Mouse (Mus musculus) embryonic facial prominence, embryonic 10.5 days (tissue): Measurements from ENCODE around the gene Olfr1418. TPM values are rescaled to one million over a fixed set of nuclear protein-coding genes. Genes with fewer than 3 reads are reported as not detected.
"Not testable (repeated sequence)": the region's sequence is repeated elsewhere in the genome, so short reads cannot be mapped to it uniquely, and the experiment has no call there.

Source experiments
- DNase-seq: peaks from one replicate; pipeline ENCODE4 v3.0.0-alpha.2; 2017; ENCODE audit warnings: low spot score
- H3K27ac ChIP-seq: fragments of 300-500 bp; sonication (generic); replicated peaks from 2 replicates; pipeline ENCODE4 v1.5.1; 2016; ENCODE audit warnings: mild to moderate bottlenecking
- H3K27me3 ChIP-seq: fragments of 300-500 bp; sonication (generic); replicated peaks from 2 replicates; pipeline ENCODE4 v1.6.1; 2016; ENCODE audit warnings: low read depth, mild to moderate bottlenecking; ENCODE audit not compliant: poor library complexity, severe bottlenecking
- H3K36me3 ChIP-seq: fragments of 300-500 bp; sonication (generic); replicated peaks from 2 replicates; pipeline ENCODE4 v1.6.1; 2016; ENCODE audit warnings: mild to moderate bottlenecking, moderate library complexity
- H3K4me1 ChIP-seq: fragments of 300-500 bp; sonication (generic); 2 replicates; pipeline ENCODE4 v1.6.1; 2016
- H3K4me3 ChIP-seq: fragments of 300-500 bp; sonication (generic); 2 replicates; pipeline ENCODE4 v1.5.1; 2016; ENCODE audit warnings: mild to moderate bottlenecking, moderate library complexity
- H3K9me3 ChIP-seq: fragments of 300-500 bp; sonication (generic); 2 replicates; pipeline ENCODE4 v1.6.1; 2016; ENCODE audit warnings: mild to moderate bottlenecking
- WGBS: fragments of 180-500 bp; shearing (Covaris S2); methylation state at CpG from one replicate; pipeline ENCODE4 v1.1.7; 2016; 5-methylcytosine and 5-hydroxymethylcytosine counted together
- polyA plus RNA-seq: library from polyadenylated mRNA; unstranded; fragments of >200 nt; fragmentation: Nextera tagmentation; extraction: Ambion mirVana; gene quantifications from 2 replicates; pipeline ENCODE4 v1.2.1, GENCODE M21; 2016

Olfr1418 gene
- polyA plus RNA-seq, result not detected in 2 replicates

GRCm38 (mm10) chr19:11860966-11861365, at the start of gene Olfr1418:
Gene Olfr1418 (minus strand): TSS chr19:11861066.
- H3K36me3 ChIP-seq, result no peaks in the 10 kb centered on the region
- H3K4me3 ChIP-seq, result no peak within 1 kb of the TSS
- no peaks in the 10 kb centered on the region for H3K9me3 ChIP-seq
- no peak within 1 kb of the TSS for H3K27ac ChIP-seq
- no peak for DNase-seq
- H3K4me1 ChIP-seq, result no peaks in the 10 kb centered on the region
- 95% methylated on average over 1 of the region's 1 CpGs for WGBS
- H3K27me3 ChIP-seq, result no peaks in the 10 kb centered on the region

- 57% methylated on average over 1 of the region's 1 CpGs for WGBS
- no peak for DNase-seq
- Histone ChIP-seq H3K27ac (no peak within 1 kb of the TSS), H3K9me3 (no peaks in the 10 kb centered on the region), H3K27me3 (no peaks in the 10 kb centered on the region), H3K4me1 (no peaks in the 10 kb centered on the region), H3K36me3 (no peaks in the 10 kb centered on the region), H3K4me3 (no peak within 1 kb of the TSS)
Observed at GRCm38 (mm10) chr19:11886265-11886664, 25.4 kb upstream of the Olfr1418 start, which contains the start of gene Olfr1420. Gene Olfr1420 (plus strand): TSS chr19:11886565.

GRCm38 (mm10) chr19:11878404-11878803, 17.5 kb upstream of the Olfr1418 start:
- not testable (repeated sequence) for H3K27ac ChIP-seq, H3K9me3 ChIP-seq, DNase-seq, H3K4me1 ChIP-seq, H3K36me3 ChIP-seq, H3K27me3 ChIP-seq, H3K4me3 ChIP-seq
- WGBS, result 64% methylated on average over 22 of the region's 22 CpGs

- WGBS, result 49% methylated on average over 1 of the region's 1 CpGs
Observed at GRCm38 (mm10) chr19:11875006-11875405, 14.1 kb upstream of the Olfr1418 start, which contains the start of gene Olfr1419. Gene Olfr1419 (minus strand): TSS chr19:11875106.

GRCm38 (mm10) chr19:11867837-11868236, 7.0 kb upstream of the Olfr1418 start:
- Histone ChIP-seq H3K4me3 (no peak overlapping the region), H3K27ac (no peak overlapping the region), H3K9me3 (0 out of 2 replicates have a peak, but pooled peaks cover 3% of the 10 kb centered on the region), H3K27me3 (no peaks in the 10 kb centered on the region), H3K36me3 (no peaks in the 10 kb centered on the region), H3K4me1 (no peaks in the 10 kb centered on the region)
- 85% methylated on average over 2 of the region's 2 CpGs for WGBS
- DNase-seq, result no peak

More at GRCm38 (mm10) chr19:11875006-11875405, 14.1 kb upstream of the Olfr1418 start, which contains the start of gene Olfr1419:
- DNase-seq, result no peak
- H3K4me3 ChIP-seq, result no peak within 1 kb of the TSS
- H3K27ac ChIP-seq, result no peak within 1 kb of the TSS
- H3K27me3 ChIP-seq, result no peaks in the 10 kb centered on the region
- H3K4me1 ChIP-seq, result no peaks in the 10 kb centered on the region
- H3K9me3 ChIP-seq, result no peaks in the 10 kb centered on the region
- no peaks in the 10 kb centered on the region for H3K36me3 ChIP-seq

GRCm38 (mm10) chr19:11856506-11856905, 4.4 kb downstream of the Olfr1418 start:
- Histone ChIP-seq H3K36me3 (no peaks in the 10 kb centered on the region), H3K4me3 (no peak overlapping the region), H3K4me1 (no peaks in the 10 kb centered on the region), H3K9me3 (no peaks in the 10 kb centered on the region), H3K27me3 (no peaks in the 10 kb centered on the region), H3K27ac (no peak overlapping the region)
- no peak for DNase-seq
- WGBS, result 81% methylated on average over 6 of the region's 6 CpGs

GRCm38 (mm10) chr19:11854821-11855220, 6.0 kb downstream of the Olfr1418 start:
- DNase-seq, result no peak
- no peaks in the 10 kb centered on the region for H3K36me3 ChIP-seq
- H3K4me1 ChIP-seq, result no peaks in the 10 kb centered on the region
- H3K27ac ChIP-seq, result no peak overlapping the region
- H3K4me3 ChIP-seq, result no peak overlapping the region
- no peaks in the 10 kb centered on the region for H3K27me3 ChIP-seq
- no peaks in the 10 kb centered on the region for H3K9me3 ChIP-seq
- 88% methylated on average over 2 of the region's 2 CpGs for WGBS

GRCm38 (mm10) chr19:11852652-11853051, 8.2 kb downstream of the Olfr1418 start:
- 64% methylated on average over 4 of the region's 4 CpGs for WGBS

GRCm38 (mm10) chr19:11846333-11846732, 14.5 kb downstream of the Olfr1418 start:
- no peak for DNase-seq
- Histone ChIP-seq H3K4me1 (no peaks in the 10 kb centered on the region), H3K9me3 (no peaks in the 10 kb centered on the region), H3K27me3 (no peaks in the 10 kb centered on the region), H3K4me3 (no peak overlapping the region), H3K36me3 (no peaks in the 10 kb centered on the region), H3K27ac (no peak overlapping the region)
- WGBS, result 84% methylated on average over 4 of the region's 4 CpGs

More at GRCm38 (mm10) chr19:11852652-11853051, 8.2 kb downstream of the Olfr1418 start:
- Histone ChIP-seq H3K4me3 (no peak overlapping the region), H3K27ac (no peak overlapping the region), H3K4me1 (no peaks in the 10 kb centered on the region), H3K36me3 (no peaks in the 10 kb centered on the region), H3K9me3 (no peaks in the 10 kb centered on the region), H3K27me3 (no peaks in the 10 kb centered on the region)
- no peak for DNase-seq

GRCm38 (mm10) chr19:11839119-11839518, 21.7 kb downstream of the Olfr1418 start, which contains the start of gene Olfr1417:
Gene Olfr1417 (minus strand): TSS chr19:11839219.
- H3K9me3 ChIP-seq, result no peaks in the 10 kb centered on the region
- no peaks in the 10 kb centered on the region for H3K4me1 ChIP-seq
- no peak for DNase-seq
- WGBS, result 85% methylated on average over 4 of the region's 4 CpGs
- H3K4me3 ChIP-seq, result no peak within 1 kb of the TSS
- H3K36me3 ChIP-seq, result no peaks in the 10 kb centered on the region
- no peak within 1 kb of the TSS for H3K27ac ChIP-seq
- no peaks in the 10 kb centered on the region for H3K27me3 ChIP-seq

GRCm38 (mm10) chr19:11823346-11824065, 37.4 kb downstream of the Olfr1418 start:
- 29% methylated on average over 4 of the region's 4 CpGs for WGBS
- Histone ChIP-seq H3K9me3 (no peaks in the 10 kb centered on the region), H3K27me3 (peaks cover 19% of the 10 kb centered on the region), H3K4me1 (peaks cover 11% of the 10 kb centered on the region), H3K4me3 (no peak overlapping the region), H3K36me3 (no peaks in the 10 kb centered on the region), H3K27ac (no peak overlapping the region)
- no peak for DNase-seq

GRCm38 (mm10) chr19:11820211-11820610, 40.7 kb downstream of the Olfr1418 start:
- Histone ChIP-seq H3K4me3 (peak overlapping the region; percentile 77), H3K36me3 (no peaks in the 10 kb centered on the region), H3K27me3 (peaks cover 52% of the 10 kb centered on the region), H3K4me1 (peaks cover 17% of the 10 kb centered on the region), H3K9me3 (no peaks in the 10 kb centered on the region), H3K27ac (no peak overlapping the region)
- no peak for DNase-seq
- 26% methylated on average over 6 of the region's 6 CpGs for WGBS

- WGBS, result 1% methylated on average over 15 of the region's 15 CpGs
- peak; percentile 91 for DNase-seq
- Histone ChIP-seq H3K36me3 (no peaks in the 10 kb centered on the region), H3K27ac (no peak overlapping the region), H3K9me3 (no peaks in the 10 kb centered on the region), H3K4me1 (peaks cover 17% of the 10 kb centered on the region), H3K27me3 (peaks cover 56% of the 10 kb centered on the region), H3K4me3 (peak overlapping the region; percentile 77)
Observed at GRCm38 (mm10) chr19:11819800-11820199, 41.1 kb downstream of the Olfr1418 start.
